Mouse (Mus musculus) adrenal gland (tissue): ENCODE data around the gene Hdgfl3.
"Not testable (repeated sequence)": the region's sequence is repeated elsewhere in the genome, so short reads cannot be mapped to it uniquely, and the experiment has no call there.

Experiments
- intact Hi-C: fragments of 180-260 bp; cut with DNase I; formaldehyde crosslinking; loops from one replicate; pipeline ENCODE4 v1.15.1; 2025

The Hdgfl3 gene

GRCm38 (mm10) chr7:81858236-81858635 is 76.0 kb downstream of the Hdgfl3 start:
- intact Hi-C loops = no loop called here

GRCm38 (mm10) chr7:81856221-81856620 is 78.1 kb downstream of the Hdgfl3 start:
- intact Hi-C loops = no loop called here

- intact Hi-C loops = no loop called here
Measured at GRCm38 (mm10) chr7:81855694-81856093, 78.6 kb downstream of the Hdgfl3 start, which contains the start of gene Gm10160. Gene Gm10160 (minus strand): TSS chr7:81855794.

GRCm38 (mm10) chr7:81854568-81855307 is 79.5 kb downstream of the Hdgfl3 start:
- intact Hi-C loops = no loop called here

GRCm38 (mm10) chr7:81851706-81852105 is 82.6 kb downstream of the Hdgfl3 start:
- intact Hi-C loops = no loop called here

- intact Hi-C loops = no loop called here
Measured at GRCm38 (mm10) chr7:81850171-81850570, 84.1 kb downstream of the Hdgfl3 start.

- intact Hi-C loops = no loop called here
Measured at GRCm38 (mm10) chr7:81849633-81850032, 84.6 kb downstream of the Hdgfl3 start.

- intact Hi-C loops = no loop called here
Measured at GRCm38 (mm10) chr7:81849214-81849613, 85.1 kb downstream of the Hdgfl3 start.

GRCm38 (mm10) chr7:81847777-81848176 is 86.5 kb downstream of the Hdgfl3 start:
- intact Hi-C loops = no loop called here

GRCm38 (mm10) chr7:81847010-81847409 is 87.3 kb downstream of the Hdgfl3 start:
- intact Hi-C loops = no loop called here

- intact Hi-C loops = no loop called here
Measured at GRCm38 (mm10) chr7:81846008-81846407, 88.3 kb downstream of the Hdgfl3 start.

GRCm38 (mm10) chr7:81845313-81845712 is 89.0 kb downstream of the Hdgfl3 start:
- intact Hi-C loops = no loop called here

GRCm38 (mm10) chr7:81844801-81845200 is 89.5 kb downstream of the Hdgfl3 start:
- intact Hi-C loops = no loop called here

- intact Hi-C loops = no loop called here
Measured at GRCm38 (mm10) chr7:81843903-81844302, 90.4 kb downstream of the Hdgfl3 start.

- intact Hi-C loops = no loop called here
Measured at GRCm38 (mm10) chr7:81842998-81843397, 91.3 kb downstream of the Hdgfl3 start.

GRCm38 (mm10) chr7:81842141-81842540 is 92.1 kb downstream of the Hdgfl3 start:
- intact Hi-C loops = no loop called here

GRCm38 (mm10) chr7:81841439-81841838 is 92.8 kb downstream of the Hdgfl3 start:
- intact Hi-C loops = no loop called here

GRCm38 (mm10) chr7:81840661-81841181 is 93.6 kb downstream of the Hdgfl3 start:
- intact Hi-C loops = no loop called here

GRCm38 (mm10) chr7:81839746-81840145 is 94.5 kb downstream of the Hdgfl3 start:
- intact Hi-C loops = no loop called here

GRCm38 (mm10) chr7:81837771-81838170 is 96.5 kb downstream of the Hdgfl3 start:
- intact Hi-C loops = not testable (repeated sequence)

- intact Hi-C loops = no loop called here
Measured at GRCm38 (mm10) chr7:81835430-81835829, 98.8 kb downstream of the Hdgfl3 start.

- intact Hi-C loops = no loop called here
Measured at GRCm38 (mm10) chr7:81834847-81835246, 99.4 kb downstream of the Hdgfl3 start.
